Mouse (Mus musculus) gastrocnemius, postnatal 4 days (tissue): ENCODE data around the gene A730046J19Rik. TPM values are rescaled to one million over a fixed set of nuclear protein-coding genes. Genes with fewer than 3 reads are reported as not detected.

Experiments
- DNase-seq, 2 experiments: peaks; one replicate each; pipeline ENCODE4 v3.0.0; 2021 to 2022; ENCODE audit warnings: low spot score in 2 of 2, mixed read lengths in 2 of 2
- long read RNA-seq, 2 experiments: library from polyadenylated mRNA; stranded (forward); transcript quantifications; one replicate each; pipeline ENCODE4 v2.0.0; 2021
- total RNA-seq, 2 experiments: library from RNA; stranded (reverse); gene quantifications; 2 replicates each; pipeline ENCODE4 v1.2.3; 2021

A730046J19Rik gene
- 1 to 10 TPM; 2.3 to 3.9 TPM for total RNA-seq
- long read RNA-seq, experiment 1, full-length matches to known transcripts, result 1 of 1 reads
- long read RNA-seq, experiment 1, partial matches to known transcripts, result 0 of 1 reads
- long read RNA-seq, experiment 1, other reads (novel, unspliced or antisense), result 0 of 1 reads
- long read RNA-seq, experiment 2, full-length matches to known transcripts, result 2 of 2 reads
- long read RNA-seq, experiment 2, partial matches to known transcripts, result 0 of 2 reads
- long read RNA-seq, experiment 2, other reads (novel, unspliced or antisense), result 0 of 2 reads

DNA sequence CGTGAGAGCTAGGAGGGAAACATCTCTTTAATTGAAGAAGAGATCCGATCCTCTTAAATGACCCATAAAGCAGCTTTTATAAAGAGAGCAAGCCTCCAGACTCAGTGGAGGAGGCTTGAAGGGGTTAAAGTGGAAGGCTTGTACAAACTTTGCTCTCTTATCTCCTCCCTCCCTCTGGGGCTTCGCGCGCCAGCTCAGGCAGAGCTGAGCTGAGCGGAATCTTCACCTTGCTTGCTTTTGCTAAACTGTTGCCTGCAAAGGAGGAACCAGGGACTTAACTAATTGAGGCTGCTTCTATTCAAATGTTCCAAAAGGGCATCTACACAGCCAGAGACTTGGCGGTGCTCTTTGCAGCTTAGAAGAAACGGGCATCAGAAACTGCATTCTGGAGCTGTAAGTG lies at the start of gene A730046J19Rik:
TSS of gene A730046J19Rik (plus strand) at position 173 of the 400 bp plus-strand sequence.
- no peak for DNase-seq

GRCm38 (mm10) chrX:144104619-144105416 lies 48.7 kb upstream of the A730046J19Rik start:
- no peak for DNase-seq

- DNase-seq, result no peak
These were observed 17.2 kb upstream of the A730046J19Rik start for GRCm38 (mm10) chrX:144136281-144136680.

DNA sequence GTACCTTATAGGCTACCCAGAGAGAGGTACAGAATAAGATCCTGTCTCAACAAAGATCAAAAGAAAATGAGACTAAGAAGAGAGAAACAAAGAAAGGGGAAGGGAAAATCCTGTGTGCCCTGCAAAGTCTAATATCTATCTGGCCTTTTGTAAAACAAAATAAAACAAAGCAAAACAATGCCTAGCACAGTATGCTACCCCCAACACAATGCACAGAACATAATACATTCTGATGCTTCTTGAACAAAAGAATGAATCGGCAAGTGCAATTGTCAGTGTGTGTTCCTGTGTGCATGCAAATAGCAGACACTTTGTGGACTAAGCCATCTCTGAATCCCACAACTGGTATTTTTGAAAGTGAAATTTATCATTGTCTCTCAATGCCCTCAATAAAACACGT lies 3.5 kb upstream of the A730046J19Rik start:
- DNase-seq, result no peak

GRCm38 (mm10) chrX:144154111-144154510 lies 616 bp downstream of the A730046J19Rik start:
- no peak for DNase-seq

GRCm38 (mm10) chrX:144162936-144163335 lies 9.4 kb downstream of the A730046J19Rik start:
- no peak for DNase-seq

Other genes starting within 250 kb of the A730046J19Rik start
- gene Dcx, start 220.4 kb upstream of the A730046J19Rik start, total RNA-seq, result 10 to 100 TPM; 15.0 to 17.8 TPM
- 10 to 100 TPM; 10.5 to 12.7 TPM for gene Alg13, start 164.1 kb downstream of the A730046J19Rik start, total RNA-seq